Mouse (Mus musculus) thymus, adult 2 months (tissue): ENCODE measurements around the gene Tubd1.

Source experiments
- CTCF ChIP-seq: fragments of 200-500 bp; IDR thresholded peaks from 2 replicates; pipeline ENCODE4 v1.5.1; 2012; ENCODE audit warnings: mild to moderate bottlenecking, control low read depth, low read length, moderate library complexity, borderline replicate concordance; ENCODE audit not compliant: control insufficient read depth, poor library complexity, insufficient read depth; ENCODE audit errors: extremely low read depth
- POLR2A ChIP-seq: fragments of 200-500 bp; IDR thresholded peaks from 2 replicates; pipeline ENCODE4 v1.6.1; 2012; ENCODE audit warnings: mild to moderate bottlenecking, low read length, control low read depth, moderate library complexity; ENCODE audit not compliant: control insufficient read depth, poor library complexity, insufficient read depth; ENCODE audit errors: extremely low read depth

- TF ChIP-seq CTCF (no peak), POLR2A (no peak)
These were observed 46.6 kb downstream of the Tubd1 start for GRCm38 (mm10) chr11:86591301-86591845.
